Mouse (Mus musculus): Measurements from ENCODE around the gene Gfm2. TPM values are rescaled to one million over a fixed set of nuclear protein-coding genes. Genes with fewer than 3 reads are reported as not detected.

Gene Gfm2
- 47.9 TPM for polyA plus RNA-seq (2014; fragmentation: Illumina TruSeq; extraction: RNeasy Lipid Tissue Mini Kit (QIAGEN cat#74804); ENCODE audit: low read depth, low replicate concordance)

DNA sequence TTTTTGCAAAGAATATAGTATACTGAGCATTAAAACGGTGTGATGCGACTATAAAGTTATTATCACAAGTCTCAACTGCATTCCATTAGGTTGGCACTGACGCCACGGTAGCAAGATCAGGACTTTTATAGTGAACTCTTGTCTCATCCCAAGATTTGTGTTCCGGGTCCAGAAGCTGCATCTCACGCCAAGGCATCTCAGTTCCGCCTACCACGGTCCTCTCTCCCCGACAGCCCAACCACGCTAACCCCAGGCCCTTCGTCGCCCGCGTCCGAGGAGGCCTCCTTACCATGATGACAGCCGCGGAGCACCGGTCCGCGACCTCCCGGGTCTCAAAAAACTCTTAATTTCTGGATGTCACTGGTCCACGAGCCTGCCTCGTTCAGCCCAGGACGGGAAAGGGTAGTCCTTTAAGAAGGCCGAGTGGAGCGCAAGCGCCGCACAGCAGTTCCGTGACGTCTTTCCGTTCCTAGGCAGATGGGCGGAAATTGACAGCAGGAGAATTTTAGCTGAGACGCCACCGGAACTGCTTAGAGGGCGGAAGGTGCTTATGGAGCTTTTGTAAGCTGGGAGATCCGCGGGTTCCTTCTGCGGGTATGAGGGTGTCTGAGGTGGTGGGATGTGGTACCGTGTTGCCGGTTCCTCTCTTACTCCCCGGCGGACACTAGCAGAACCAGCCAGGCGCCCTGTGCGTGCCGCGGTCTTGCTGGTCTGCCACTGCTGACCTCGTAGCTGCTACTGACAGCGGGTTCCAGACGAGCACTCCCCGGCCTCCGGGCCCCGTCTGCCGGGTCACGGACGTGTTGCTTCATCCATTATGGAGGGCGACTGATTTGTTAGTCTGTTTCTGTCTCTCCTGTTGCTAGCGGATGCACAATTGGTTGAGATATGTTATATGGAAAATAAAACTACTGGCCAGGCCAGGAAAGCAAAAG, at the start of gene Gfm2, which contains the start of gene Nsa2:
TSS of gene Gfm2 (plus strand) at position 472 of the 935 bp plus-strand sequence.
TSS of gene Nsa2 (minus strand) at position 472 of the 935 bp plus-strand sequence.

DNA sequence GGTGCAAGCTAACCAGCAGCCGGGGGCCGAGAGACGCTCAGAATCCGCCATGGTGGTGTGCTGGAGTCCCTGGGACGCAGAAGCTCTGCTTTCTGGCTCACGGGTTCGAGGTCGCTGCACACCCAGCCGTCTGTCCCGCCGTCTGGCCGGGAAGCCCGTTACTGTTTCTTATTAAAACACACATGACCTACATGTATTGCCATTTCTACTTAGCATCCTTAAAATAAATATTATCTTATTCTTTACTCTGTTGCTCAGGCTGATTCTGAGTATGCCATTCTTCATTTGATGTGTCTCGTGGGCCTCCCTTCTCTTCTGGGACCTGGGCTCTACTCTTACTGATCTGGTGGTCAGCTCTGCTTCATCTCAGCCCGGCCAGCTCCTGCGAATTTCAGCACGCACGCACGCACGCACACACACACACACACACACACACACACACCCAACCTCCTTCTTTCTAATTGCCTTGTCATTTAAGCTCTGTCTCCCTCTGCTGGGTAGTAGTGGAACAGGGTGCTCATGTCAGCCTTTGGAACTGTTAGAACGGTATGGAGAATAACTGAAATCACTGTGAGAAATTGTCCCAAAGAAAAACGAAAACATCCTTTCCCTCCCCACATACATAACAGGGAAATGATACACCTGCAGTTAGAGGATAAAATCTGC, 38.4 kb upstream of the Gfm2 start, which contains the start of gene Gm6169:
TSS of gene Gm6169 (minus strand) at position 51 of the 666 bp plus-strand sequence.

GRCm38 (mm10) chr13:97197932-97198562, 60.3 kb downstream of the Gfm2 start, which contains the start of gene Hexb:
Gene Hexb, minus strand, starts transcription at chr13:97198357.

Other genes starting within 250 kb of the Gfm2 start
- 2.4 TPM for gene Gcnt4, start 213.2 kb upstream of the Gfm2 start, polyA plus RNA-seq (2014; fragmentation: Illumina TruSeq; extraction: RNeasy Lipid Tissue Mini Kit (QIAGEN cat#74804); ENCODE audit: low read depth, low replicate concordance)
- not detected for gene 1700029F12Rik, start 103.6 kb upstream of the Gfm2 start, polyA plus RNA-seq (2014; fragmentation: Illumina TruSeq; extraction: RNeasy Lipid Tissue Mini Kit (QIAGEN cat#74804); ENCODE audit: low read depth, low replicate concordance)
- not detected for gene Fam169a, start 70.7 kb upstream of the Gfm2 start, polyA plus RNA-seq (2014; fragmentation: Illumina TruSeq; extraction: RNeasy Lipid Tissue Mini Kit (QIAGEN cat#74804); ENCODE audit: low read depth, low replicate concordance)
- gene Gm6169, start 38.7 kb upstream of the Gfm2 start, polyA plus RNA-seq (2014; fragmentation: Illumina TruSeq; extraction: RNeasy Lipid Tissue Mini Kit (QIAGEN cat#74804); ENCODE audit: low read depth, low replicate concordance), result not detected
- gene Nsa2, start within 50 bp of the Gfm2 start, polyA plus RNA-seq (2014; fragmentation: Illumina TruSeq; extraction: RNeasy Lipid Tissue Mini Kit (QIAGEN cat#74804); ENCODE audit: low read depth, low replicate concordance), result 91.3 TPM
- gene Hexb, start 60.4 kb downstream of the Gfm2 start, polyA plus RNA-seq (2014; fragmentation: Illumina TruSeq; extraction: RNeasy Lipid Tissue Mini Kit (QIAGEN cat#74804); ENCODE audit: low read depth, low replicate concordance), result 64.2 TPM
- 3.1 TPM for gene Enc1, start 103.2 kb downstream of the Gfm2 start, polyA plus RNA-seq (2014; fragmentation: Illumina TruSeq; extraction: RNeasy Lipid Tissue Mini Kit (QIAGEN cat#74804); ENCODE audit: low read depth, low replicate concordance)

Measured in liver, adult 10 weeks (tissue).